Mouse (Mus musculus) heart, embryonic 16.5 days (tissue): Measurements from ENCODE around the gene Unc5c. TPM values are rescaled to one million over a fixed set of nuclear protein-coding genes. Genes with fewer than 3 reads are reported as not detected.

Experiments used
- ATAC-seq: fragments of 200-750 bp; cut with Nextera tagmentation; replicated peaks from 2 replicates; pipeline ENCODE4 v1.8.0; 2017; ENCODE audit warnings: moderate number of reproducible peaks; ENCODE audit not compliant: insufficient read depth, low FRiP score; ENCODE audit errors: extremely low read depth
- H3K27ac ChIP-seq: fragments of 300-500 bp; sonication (generic); 2 replicates; pipeline ENCODE4 v1.5.1; 2014; ENCODE audit warnings: mild to moderate bottlenecking, low read length, control low read depth, moderate library complexity
- H3K27me3 ChIP-seq: fragments of 300-500 bp; sonication (generic); 2 replicates; pipeline ENCODE4 v1.6.1; 2014; ENCODE audit warnings: low read length, mixed read lengths; ENCODE audit not compliant: control insufficient read depth, insufficient read depth
- H3K36me3 ChIP-seq: fragments of 300-500 bp; sonication (generic); 2 replicates; pipeline ENCODE4 v1.6.1; 2014; ENCODE audit not compliant: control insufficient read depth, insufficient read depth
- H3K4me1 ChIP-seq: fragments of 300-500 bp; sonication (generic); 2 replicates; pipeline ENCODE4 v1.6.1; 2014; ENCODE audit warnings: low read length, mixed read lengths; ENCODE audit not compliant: control insufficient read depth, insufficient read depth
- H3K4me2 ChIP-seq: fragments of 300-500 bp; sonication (generic); 2 replicates; pipeline ENCODE4 v1.6.1; 2014; ENCODE audit warnings: low read depth, mild to moderate bottlenecking, control low read depth, low read length
- H3K4me3 ChIP-seq: fragments of 300-500 bp; sonication (generic); 2 replicates; pipeline ENCODE4 v1.5.1; 2014; ENCODE audit warnings: mild to moderate bottlenecking, control low read depth, low read length
- H3K9ac ChIP-seq: fragments of 300-500 bp; sonication (generic); 2 replicates; pipeline ENCODE4 v1.6.1; 2014; ENCODE audit warnings: low read length, control low read depth
- H3K9me3 ChIP-seq: fragments of 300-500 bp; sonication (generic); replicated peaks from 2 replicates; pipeline ENCODE4 v1.6.1; 2016; ENCODE audit warnings: low read length; ENCODE audit not compliant: control insufficient read depth
- WGBS: fragments of 180-500 bp; shearing (Covaris S2); extraction: QIAGEN DNeasy Blood & Tissue Kit; methylation state at CpG from one replicate; pipeline ENCODE4 v1.1.7; 2014; 5-methylcytosine and 5-hydroxymethylcytosine counted together
- polyA plus RNA-seq: library from polyadenylated mRNA; unstranded; fragments of >200 nt; fragmentation: Nextera tagmentation; extraction: Ambion mirVana; gene quantifications from 2 replicates; pipeline ENCODE4 v1.2.1, GENCODE M21; 2015

Gene Unc5c
- polyA plus RNA-seq, 1 experiment from 2014 or later: 1.7 TPM

DNA sequence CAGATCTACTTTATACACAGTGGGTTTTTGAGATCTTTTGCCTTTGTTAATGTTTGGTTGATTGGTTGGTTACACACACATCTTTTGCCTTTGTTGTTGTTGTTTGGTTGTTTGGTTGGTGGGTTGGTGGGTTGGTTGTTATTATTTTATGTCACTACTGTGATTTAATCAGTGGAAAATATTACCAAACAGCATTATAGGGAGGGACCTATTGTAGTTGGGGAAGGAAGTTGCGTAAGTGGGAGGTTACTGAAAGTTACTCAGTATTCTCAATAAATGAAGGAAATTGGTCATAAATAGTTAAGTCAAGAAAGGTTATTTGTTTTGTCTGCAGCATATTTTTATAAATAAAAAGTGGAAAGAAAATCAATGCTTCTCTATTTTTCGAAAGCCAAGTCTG lies 181.6 kb downstream of the Unc5c start:
- H3K4me1 ChIP-seq: no peaks in the 10 kb centered on the region
- H3K9ac ChIP-seq: no peak overlapping the region
- no peaks in the 10 kb centered on the region for H3K27me3 ChIP-seq
- ATAC-seq: no peak
- no peaks in the 10 kb centered on the region for H3K36me3 ChIP-seq
- no peak overlapping the region for H3K4me3 ChIP-seq
- 83% methylated on average over 2 of the region's 2 CpGs for WGBS
- no peak overlapping the region for H3K4me2 ChIP-seq
- H3K9me3 ChIP-seq: no peaks in the 10 kb centered on the region
- H3K27ac ChIP-seq: no peak overlapping the region

DNA sequence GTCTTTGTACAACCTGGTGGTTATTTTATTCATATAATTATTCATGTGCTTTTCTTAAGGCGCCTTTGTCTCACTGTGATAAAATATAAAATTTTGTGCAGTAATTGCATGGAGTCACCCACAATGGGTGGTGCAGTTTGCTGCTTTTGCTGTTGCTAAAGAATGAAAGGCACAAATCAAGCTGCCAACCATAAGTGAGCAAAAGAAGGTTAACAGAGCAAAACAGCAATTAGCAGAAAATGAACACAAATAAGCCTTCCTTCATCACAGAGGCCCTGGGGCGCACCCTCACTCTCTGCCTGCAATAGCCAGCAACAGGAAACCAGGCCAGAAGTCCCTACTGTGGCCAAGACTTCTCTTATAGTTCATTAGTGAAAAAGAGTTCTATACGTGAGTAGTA lies 185.6 kb downstream of the Unc5c start:
- 84% methylated on average over 3 of the region's 3 CpGs for WGBS
- H3K4me3 ChIP-seq: no peak overlapping the region
- no peaks in the 10 kb centered on the region for H3K9me3 ChIP-seq
- no peaks in the 10 kb centered on the region for H3K4me1 ChIP-seq
- no peak overlapping the region for H3K9ac ChIP-seq
- H3K4me2 ChIP-seq: no peak overlapping the region
- ATAC-seq: no peak
- no peaks in the 10 kb centered on the region for H3K36me3 ChIP-seq
- no peak overlapping the region for H3K27ac ChIP-seq
- H3K27me3 ChIP-seq: no peaks in the 10 kb centered on the region

DNA sequence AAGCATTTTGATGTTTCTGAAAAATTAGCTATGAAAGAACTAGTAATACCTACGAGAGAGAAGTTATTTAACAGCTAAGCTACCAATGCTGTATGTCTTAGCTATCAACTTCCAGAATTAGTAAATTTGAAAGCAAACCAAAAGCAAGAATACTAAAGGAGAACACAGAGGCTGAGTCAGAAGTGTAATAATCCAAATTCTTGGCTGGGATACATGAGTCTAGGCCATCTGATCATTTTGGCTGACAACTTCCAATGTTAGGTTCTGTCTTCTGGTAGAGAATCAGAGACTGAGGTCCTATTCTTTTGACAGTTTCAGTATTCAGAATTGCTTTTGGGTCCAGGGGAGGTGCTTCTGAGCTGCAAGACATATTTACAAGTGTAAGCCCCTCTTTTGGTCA lies 188.9 kb downstream of the Unc5c start:
- Histone ChIP-seq H3K9ac (no peak overlapping the region), H3K27ac (no peak overlapping the region), H3K27me3 (no peaks in the 10 kb centered on the region), H3K36me3 (no peaks in the 10 kb centered on the region), H3K4me3 (no peak overlapping the region), H3K4me2 (no peak overlapping the region), H3K4me1 (no peaks in the 10 kb centered on the region), H3K9me3 (no peaks in the 10 kb centered on the region)
- WGBS: 73% methylated on average over 1 of the region's 1 CpGs
- no peak for ATAC-seq

DNA sequence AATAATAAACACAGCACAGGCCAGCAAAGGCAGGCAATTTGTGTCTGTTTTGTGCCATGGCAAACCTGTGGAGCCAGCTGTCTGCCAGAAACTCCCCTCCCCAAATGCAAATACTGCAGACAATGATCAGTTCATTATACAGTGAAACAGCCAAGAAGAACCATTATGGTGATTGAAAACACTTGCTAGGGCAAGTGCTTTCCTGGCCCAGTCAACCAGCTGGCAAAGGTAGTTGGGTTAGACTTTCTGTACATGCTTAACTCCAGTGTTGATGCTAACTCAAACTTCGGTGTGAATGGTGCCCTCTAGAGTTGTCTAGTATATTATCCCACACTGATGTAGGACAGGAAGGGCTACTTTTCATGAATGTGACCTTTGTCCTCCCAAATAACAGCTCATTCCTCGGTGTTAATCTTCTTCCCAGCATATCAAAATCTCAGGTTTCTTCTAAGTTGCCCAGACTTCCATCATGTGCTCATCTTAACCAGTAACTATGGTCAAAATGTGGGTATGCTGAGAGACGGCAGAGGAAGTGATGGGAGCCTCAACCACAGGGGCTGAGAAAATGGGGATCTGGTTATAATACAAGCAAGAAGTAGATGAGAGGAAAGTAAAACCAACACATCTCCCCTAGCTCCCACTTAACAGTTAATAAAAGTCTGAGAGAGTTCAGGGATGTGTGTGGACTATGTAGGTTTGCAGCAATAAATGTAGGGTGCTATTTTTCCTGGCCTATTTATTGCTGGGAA lies 194.2 kb downstream of the Unc5c start:
- Histone ChIP-seq H3K27me3 (no peaks in the 10 kb centered on the region), H3K4me2 (no peak overlapping the region), H3K9me3 (no peaks in the 10 kb centered on the region), H3K27ac (no peak overlapping the region), H3K9ac (no peak overlapping the region), H3K4me3 (no peak overlapping the region), H3K4me1 (no peaks in the 10 kb centered on the region), H3K36me3 (no peaks in the 10 kb centered on the region)
- ATAC-seq: no peak
- WGBS: 64% methylated on average over 3 of the region's 3 CpGs

DNA sequence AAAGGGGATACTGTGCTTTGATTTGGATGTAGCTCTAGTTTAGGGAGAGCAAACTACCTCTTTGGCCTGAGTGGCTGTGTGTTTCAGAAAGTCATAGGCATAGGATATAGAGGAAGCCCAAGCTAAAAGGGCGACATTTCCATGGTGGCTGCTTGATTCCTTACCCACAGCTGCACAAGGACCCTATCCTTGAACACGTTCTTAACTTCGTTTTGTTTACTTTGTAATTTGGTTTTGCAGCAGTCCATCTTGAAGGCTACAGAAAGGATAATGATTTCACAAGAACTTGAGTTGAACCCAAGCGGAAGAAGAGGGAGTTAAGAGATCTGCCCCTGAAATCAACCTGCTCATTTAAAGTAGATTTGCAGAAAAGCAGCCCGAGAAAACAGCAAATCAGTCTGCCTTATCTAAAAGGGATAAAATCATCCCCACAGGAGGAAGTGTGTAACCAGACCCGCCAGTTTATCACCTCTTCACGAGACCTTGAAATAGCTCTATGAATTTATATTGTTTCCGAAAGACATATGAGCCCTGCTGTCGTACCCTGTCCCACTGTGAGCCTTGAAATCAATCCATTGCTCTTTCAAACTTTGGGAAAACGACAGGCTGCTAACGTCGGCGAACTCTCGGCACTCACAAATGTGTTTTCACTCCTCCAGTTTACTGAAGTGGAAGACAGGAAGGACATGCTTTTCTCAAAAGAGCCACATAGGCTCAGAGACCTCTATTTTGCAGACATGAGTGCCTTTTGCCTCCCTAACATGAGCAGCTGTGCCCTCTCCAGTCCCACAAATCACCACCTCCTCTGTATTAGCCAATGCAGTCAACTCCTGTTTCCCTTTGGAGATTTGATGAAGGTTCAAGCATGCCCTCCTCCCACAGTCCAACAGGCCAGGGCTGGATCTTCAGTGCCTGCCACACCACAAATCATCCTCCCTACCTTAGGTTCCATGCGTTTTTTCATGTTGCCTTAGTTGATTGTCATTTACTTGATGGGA lies 195.3 kb downstream of the Unc5c start:
- H3K9me3 ChIP-seq: no peaks in the 10 kb centered on the region
- 44% methylated on average over 15 of the region's 15 CpGs for WGBS
- no peak overlapping the region for H3K9ac ChIP-seq
- no peaks in the 10 kb centered on the region for H3K4me1 ChIP-seq
- H3K27ac ChIP-seq: no peak overlapping the region
- H3K27me3 ChIP-seq: no peaks in the 10 kb centered on the region
- H3K4me3 ChIP-seq: no peak overlapping the region
- no peak overlapping the region for H3K4me2 ChIP-seq
- ATAC-seq: no peak
- no peaks in the 10 kb centered on the region for H3K36me3 ChIP-seq

DNA sequence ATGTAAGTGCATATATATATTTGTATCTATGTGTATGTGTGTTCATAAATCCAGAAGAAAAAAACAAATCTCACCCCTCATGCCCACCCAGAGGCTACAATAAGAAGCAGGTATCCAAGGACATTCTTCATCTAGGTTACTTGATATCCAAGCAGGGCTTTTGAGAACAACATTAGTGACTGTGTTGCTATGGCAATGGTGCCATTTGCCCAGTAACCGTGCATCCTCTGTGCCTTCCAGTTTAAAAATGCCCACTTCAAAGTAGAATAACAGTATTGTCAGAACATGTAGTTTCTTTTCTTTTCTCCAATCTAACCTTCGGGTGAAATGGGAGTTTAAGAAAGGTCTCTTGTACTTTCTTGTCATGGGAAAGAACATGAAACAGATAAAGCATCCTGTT lies 224.1 kb downstream of the Unc5c start:
- WGBS: 62% methylated on average over 2 of the region's 2 CpGs
- no peak for ATAC-seq
- H3K4me2 ChIP-seq: no peak overlapping the region
- H3K27ac ChIP-seq: no peak overlapping the region
- no peaks in the 10 kb centered on the region for H3K36me3 ChIP-seq
- H3K4me3 ChIP-seq: no peak overlapping the region
- H3K9ac ChIP-seq: no peak overlapping the region
- H3K27me3 ChIP-seq: no peaks in the 10 kb centered on the region
- no peaks in the 10 kb centered on the region for H3K9me3 ChIP-seq
- no peaks in the 10 kb centered on the region for H3K4me1 ChIP-seq

DNA sequence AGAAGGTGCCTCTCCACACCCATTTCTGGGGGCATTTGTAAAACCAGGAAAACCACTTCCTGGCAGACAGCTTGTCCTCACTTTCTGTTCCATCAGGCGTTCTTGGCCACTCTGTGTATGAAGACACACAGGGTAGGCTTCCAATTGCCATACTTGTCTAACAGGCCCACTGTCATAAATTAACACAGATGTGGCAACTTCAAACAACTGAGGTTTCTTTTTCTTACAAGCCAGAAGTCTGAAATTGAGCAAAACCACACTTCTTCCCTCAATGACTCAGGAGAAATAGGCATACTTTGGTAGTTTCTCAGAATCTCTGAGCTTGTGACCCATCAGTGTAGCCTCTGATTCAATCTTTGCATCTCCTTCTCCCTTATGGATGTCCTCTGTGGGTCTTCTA lies 225.7 kb downstream of the Unc5c start:
- H3K4me1 ChIP-seq: no peaks in the 10 kb centered on the region
- H3K9me3 ChIP-seq: no peaks in the 10 kb centered on the region
- no peak overlapping the region for H3K27ac ChIP-seq
- H3K36me3 ChIP-seq: no peaks in the 10 kb centered on the region
- H3K4me3 ChIP-seq: no peak overlapping the region
- 59% methylated on average over 1 of the region's 1 CpGs for WGBS
- H3K27me3 ChIP-seq: no peaks in the 10 kb centered on the region
- no peak overlapping the region for H3K9ac ChIP-seq
- H3K4me2 ChIP-seq: no peak overlapping the region
- ATAC-seq: no peak

DNA sequence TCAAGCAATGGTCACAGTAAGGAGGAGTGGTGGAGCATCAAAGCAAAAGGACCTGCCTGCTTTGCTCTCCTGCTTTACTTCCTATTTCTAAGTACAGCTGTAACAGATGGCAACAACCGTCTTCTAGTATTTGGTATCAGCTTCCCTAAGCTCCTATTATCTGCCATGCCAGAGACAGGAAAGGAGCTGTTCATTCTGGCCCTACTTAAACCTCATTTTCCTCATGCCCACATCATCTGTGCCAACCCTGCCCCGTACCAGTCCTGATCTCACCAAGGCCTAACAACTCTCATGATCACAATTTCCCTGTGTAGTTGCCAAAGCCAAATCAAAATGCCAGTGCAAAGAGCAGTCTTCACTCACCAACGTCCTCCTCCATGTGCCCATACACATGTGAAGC lies 226.4 kb downstream of the Unc5c start:
- 69% methylated on average over 3 of the region's 3 CpGs for WGBS
- Histone ChIP-seq H3K4me3 (no peak overlapping the region), H3K36me3 (no peaks in the 10 kb centered on the region), H3K27me3 (no peaks in the 10 kb centered on the region), H3K27ac (no peak overlapping the region), H3K4me2 (no peak overlapping the region), H3K9ac (no peak overlapping the region), H3K4me1 (no peaks in the 10 kb centered on the region), H3K9me3 (no peaks in the 10 kb centered on the region)
- ATAC-seq: no peak

DNA sequence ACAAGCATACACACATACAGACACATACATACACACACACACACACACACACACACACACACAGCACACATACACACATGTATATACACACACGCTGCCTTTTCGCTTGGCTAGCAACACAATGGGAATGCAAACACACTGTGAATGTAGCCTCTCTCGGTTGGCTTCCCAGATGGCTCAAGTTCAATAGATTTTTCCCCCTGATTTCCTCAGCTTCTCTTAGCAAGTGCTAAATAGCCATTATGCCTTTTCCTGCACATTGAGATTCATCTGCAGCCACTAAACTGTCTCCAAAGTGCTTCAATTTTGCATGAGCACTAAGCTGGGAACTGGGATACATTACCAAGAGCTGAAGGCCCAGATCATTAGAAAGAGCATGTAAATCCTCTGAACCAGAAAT lies 226.8 kb downstream of the Unc5c start:
- no peaks in the 10 kb centered on the region for H3K27me3 ChIP-seq
- no peaks in the 10 kb centered on the region for H3K4me1 ChIP-seq
- no peaks in the 10 kb centered on the region for H3K9me3 ChIP-seq
- H3K4me2 ChIP-seq: no peak overlapping the region
- 76% methylated on average over 3 of the region's 3 CpGs for WGBS
- no peak overlapping the region for H3K9ac ChIP-seq
- no peaks in the 10 kb centered on the region for H3K36me3 ChIP-seq
- ATAC-seq: no peak
- H3K27ac ChIP-seq: no peak overlapping the region
- no peak overlapping the region for H3K4me3 ChIP-seq
